Mouse (Mus musculus): ENCODE measurements around the gene Nf1.
"Not testable (repeated sequence)": the region's sequence is repeated elsewhere in the genome, so short reads cannot be mapped to it uniquely, and the experiment has no call there.

Gene Nf1

GRCm38 (mm10) chr11:79339234-79339807, at the start of gene Nf1:
Gene Nf1 (plus strand): TSS chr11:79339693.
- peak; percentile 92 for DNase-seq (ENCODE audit: low read depth, low spot score)

GRCm38 (mm10) chr11:79290473-79290872, 49.0 kb upstream of the Nf1 start:
- peak; percentile 12 for DNase-seq (ENCODE audit: low read depth, low spot score)

GRCm38 (mm10) chr11:79291651-79292050, 47.8 kb upstream of the Nf1 start:
- no peak for DNase-seq (ENCODE audit: low read depth, low spot score)

- no peak for DNase-seq (ENCODE audit: low read depth, low spot score)
Measured at GRCm38 (mm10) chr11:79292130-79292529, 47.4 kb upstream of the Nf1 start.

GRCm38 (mm10) chr11:79293025-79293424, 46.5 kb upstream of the Nf1 start:
- no peak for DNase-seq (ENCODE audit: low read depth, low spot score)

GRCm38 (mm10) chr11:79293971-79294370, 45.5 kb upstream of the Nf1 start:
- no peak for DNase-seq (ENCODE audit: low read depth, low spot score)

GRCm38 (mm10) chr11:79296167-79296566, 43.3 kb upstream of the Nf1 start:
- DNase-seq (ENCODE audit: low read depth, low spot score), result peak; percentile 75

- no peak for DNase-seq (ENCODE audit: low read depth, low spot score)
Measured at GRCm38 (mm10) chr11:79296856-79297491, 42.5 kb upstream of the Nf1 start, which contains the start of gene Gm9964. Gene Gm9964 (minus strand): TSS chr11:79296906.

- no peak for DNase-seq (ENCODE audit: low read depth, low spot score)
Measured at GRCm38 (mm10) chr11:79299719-79300431, 39.6 kb upstream of the Nf1 start.

- no peak for DNase-seq (ENCODE audit: low read depth, low spot score)
Measured at GRCm38 (mm10) chr11:79303109-79303508, 36.4 kb upstream of the Nf1 start.

- DNase-seq (ENCODE audit: low read depth, low spot score), result not testable (repeated sequence)
Measured at GRCm38 (mm10) chr11:79304245-79304644, 35.2 kb upstream of the Nf1 start.

GRCm38 (mm10) chr11:79305697-79306340, 33.7 kb upstream of the Nf1 start:
- no peak for DNase-seq (ENCODE audit: low read depth, low spot score)

GRCm38 (mm10) chr11:79306510-79306909, 33.0 kb upstream of the Nf1 start:
- no peak for DNase-seq (ENCODE audit: low read depth, low spot score)

GRCm38 (mm10) chr11:79306996-79307395, 32.5 kb upstream of the Nf1 start:
- peak; percentile 7 for DNase-seq (ENCODE audit: low read depth, low spot score)

- DNase-seq (ENCODE audit: low read depth, low spot score), result no peak
Measured at GRCm38 (mm10) chr11:79307560-79308200, 31.8 kb upstream of the Nf1 start.

GRCm38 (mm10) chr11:79310467-79310866, 29.0 kb upstream of the Nf1 start:
- no peak for DNase-seq (ENCODE audit: low read depth, low spot score)

GRCm38 (mm10) chr11:79316807-79317345, 22.6 kb upstream of the Nf1 start:
- DNase-seq (ENCODE audit: low read depth, low spot score), result no peak

GRCm38 (mm10) chr11:79319807-79320206, 19.7 kb upstream of the Nf1 start:
- no peak for DNase-seq (ENCODE audit: low read depth, low spot score)

- DNase-seq (ENCODE audit: low read depth, low spot score), result no peak
Measured at GRCm38 (mm10) chr11:79323985-79324685, 15.4 kb upstream of the Nf1 start.

GRCm38 (mm10) chr11:79325663-79326062, 13.8 kb upstream of the Nf1 start:
- DNase-seq (ENCODE audit: low read depth, low spot score), result no peak

GRCm38 (mm10) chr11:79327106-79327505, 12.4 kb upstream of the Nf1 start:
- no peak for DNase-seq (ENCODE audit: low read depth, low spot score)
